Mouse (Mus musculus): ENCODE results near the gene C2cd5. TPM values are rescaled to one million over a fixed set of nuclear protein-coding genes. Genes with fewer than 3 reads are reported as not detected.

Gene C2cd5
- total RNA-seq, 1 experiment: 26.5 TPM

GRCm38 (mm10) chr6:143035261-143035660, 64.7 kb downstream of the C2cd5 start:
- Histone ChIP-seq H3K4me1 (ENCODE audit: control insufficient read depth in 2 of 2, insufficient read depth in 2 of 2, low read length in 2 of 2, poor library complexity in 1 of 2) (no peaks in the 10 kb centered on the region; a peak in 1 of 4 replicates), H3K9me3 (ENCODE audit: control insufficient read depth, insufficient read depth, low read depth, low read length) (no peaks in the 10 kb centered on the region), H3K36me3 (ENCODE audit: control insufficient read depth, insufficient read depth, low read length, poor library complexity, severe bottlenecking) (peaks cover 27% of the 10 kb centered on the region), H3K9ac (ENCODE audit: insufficient read depth, low read depth, low read length, poor library complexity, severe bottlenecking) (no peak overlapping the region; the same call in 1 of the 2 replicates), H3K27ac (ENCODE audit: insufficient read depth, low read depth, low read length, poor library complexity, severe bottlenecking) (no peak overlapping the region), H3K4me3 (ENCODE audit: insufficient read depth in 1 of 2, low read depth in 1 of 2, low read length in 2 of 2, poor library complexity in 1 of 2, severe bottlenecking in 1 of 2) (no peak overlapping the region)
- no peak for DNase-seq (ENCODE audit: low read depth, low spot score)
- TF ChIP-seq ZNF384 (IDR thresholded peaks at IDR 0.05; ENCODE audit: low read depth, low read length): no peak
- TF ChIP-seq CHD2 (IDR thresholded peaks at IDR 0.05; ENCODE audit: low read depth, low read length): no peak
- in situ Hi-C loops (cut with MboI; ENCODE audit: low sequenced_read_pairs in 2 of 2, unreplicated experiment in 2 of 2): no loop called here

- no peak for DNase-seq (ENCODE audit: low read depth, low spot score)
- Histone ChIP-seq H3K9ac (ENCODE audit: insufficient read depth, low read depth, low read length, poor library complexity, severe bottlenecking) (no peak overlapping the region), H3K9me3 (ENCODE audit: control insufficient read depth, insufficient read depth, low read depth, low read length) (no peaks in the 10 kb centered on the region), H3K4me3 (ENCODE audit: insufficient read depth in 1 of 2, low read depth in 1 of 2, low read length in 2 of 2, poor library complexity in 1 of 2, severe bottlenecking in 1 of 2) (no peak overlapping the region), H3K27ac (ENCODE audit: insufficient read depth, low read depth, low read length, poor library complexity, severe bottlenecking) (no peak overlapping the region), H3K36me3 (ENCODE audit: control insufficient read depth, insufficient read depth, low read length, poor library complexity, severe bottlenecking) (peaks cover 29% of the 10 kb centered on the region), H3K4me1 (ENCODE audit: control insufficient read depth in 2 of 2, insufficient read depth in 2 of 2, low read length in 2 of 2, poor library complexity in 1 of 2) (no peaks in the 10 kb centered on the region; a peak in 1 of 4 replicates)
- in situ Hi-C loops (cut with MboI; ENCODE audit: low sequenced_read_pairs in 2 of 2, unreplicated experiment in 2 of 2): no loop called here
- TF ChIP-seq HCFC1 (IDR thresholded peaks at IDR 0.05; ENCODE audit: borderline replicate concordance, insufficient read depth, low read length) (no peak), ZNF384 (IDR thresholded peaks at IDR 0.05; ENCODE audit: low read depth, low read length) (no peak), CHD2 (IDR thresholded peaks at IDR 0.05; ENCODE audit: low read depth, low read length) (no peak), ZC3H11A (IDR thresholded peaks at IDR 0.05; ENCODE audit: borderline replicate concordance, low read depth, low read length) (no peak), MAFK (IDR thresholded peaks at IDR 0.05; ENCODE audit: insufficient read depth, low read depth, low read length) (no peak)
These were observed 65.4 kb downstream of the C2cd5 start for GRCm38 (mm10) chr6:143034503-143034902.

- H3K9ac ChIP-seq (ENCODE audit: insufficient read depth, low read depth, low read length, poor library complexity, severe bottlenecking): no peak overlapping the region
- no peak overlapping the region for H3K27ac ChIP-seq (ENCODE audit: insufficient read depth, low read depth, low read length, poor library complexity, severe bottlenecking)
- in situ Hi-C loops (cut with MboI; ENCODE audit: low sequenced_read_pairs in 2 of 2, unreplicated experiment in 2 of 2): no loop called here
- H3K4me3 ChIP-seq (ENCODE audit: insufficient read depth in 1 of 2, low read depth in 1 of 2, low read length in 2 of 2, poor library complexity in 1 of 2, severe bottlenecking in 1 of 2): no peak overlapping the region
- DNase-seq (ENCODE audit: low read depth, low spot score): no peak
- H3K4me1 ChIP-seq (ENCODE audit: control insufficient read depth in 2 of 2, insufficient read depth in 2 of 2, low read length in 2 of 2, poor library complexity in 1 of 2): no peaks in the 10 kb centered on the region; a peak in 1 of 4 replicates
- TF ChIP-seq MAFK (IDR thresholded peaks at IDR 0.05; ENCODE audit: insufficient read depth, low read depth, low read length) (no peak), CHD2 (IDR thresholded peaks at IDR 0.05; ENCODE audit: low read depth, low read length) (no peak), ZNF384 (IDR thresholded peaks at IDR 0.05; ENCODE audit: low read depth, low read length) (no peak), ZC3H11A (IDR thresholded peaks at IDR 0.05; ENCODE audit: borderline replicate concordance, low read depth, low read length) (no peak), HCFC1 (IDR thresholded peaks at IDR 0.05; ENCODE audit: borderline replicate concordance, insufficient read depth, low read length) (no peak)
- peaks cover 31% of the 10 kb centered on the region for H3K36me3 ChIP-seq (ENCODE audit: control insufficient read depth, insufficient read depth, low read length, poor library complexity, severe bottlenecking)
- no peaks in the 10 kb centered on the region for H3K9me3 ChIP-seq (ENCODE audit: control insufficient read depth, insufficient read depth, low read depth, low read length)
These were observed 69.4 kb downstream of the C2cd5 start for GRCm38 (mm10) chr6:143030521-143030920.

- no peaks in the 10 kb centered on the region for H3K4me1 ChIP-seq (ENCODE audit: control insufficient read depth in 2 of 2, insufficient read depth in 2 of 2, low read length in 2 of 2, poor library complexity in 1 of 2)
- TF ChIP-seq ZC3H11A (IDR thresholded peaks at IDR 0.05; ENCODE audit: borderline replicate concordance, low read depth, low read length) (no peak), MAFK (IDR thresholded peaks at IDR 0.05; ENCODE audit: insufficient read depth, low read depth, low read length) (no peak)
- H3K36me3 ChIP-seq (ENCODE audit: control insufficient read depth, insufficient read depth, low read length, poor library complexity, severe bottlenecking): peaks cover 22% of the 10 kb centered on the region
- H3K9ac ChIP-seq (ENCODE audit: insufficient read depth, low read depth, low read length, poor library complexity, severe bottlenecking): no peak overlapping the region
- no peak overlapping the region for H3K4me3 ChIP-seq (ENCODE audit: insufficient read depth in 1 of 2, low read depth in 1 of 2, low read length in 2 of 2, poor library complexity in 1 of 2, severe bottlenecking in 1 of 2)
- in situ Hi-C loops (cut with MboI; ENCODE audit: low sequenced_read_pairs in 2 of 2, unreplicated experiment in 2 of 2): no loop called here
- H3K9me3 ChIP-seq (ENCODE audit: control insufficient read depth, insufficient read depth, low read depth, low read length): no peaks in the 10 kb centered on the region
- DNase-seq (ENCODE audit: low read depth, low spot score): no peak
- no peak overlapping the region for H3K27ac ChIP-seq (ENCODE audit: insufficient read depth, low read depth, low read length, poor library complexity, severe bottlenecking)
These were observed 72.0 kb downstream of the C2cd5 start for GRCm38 (mm10) chr6:143027896-143028295.

GRCm38 (mm10) chr6:143027402-143027801, 72.5 kb downstream of the C2cd5 start:
- Histone ChIP-seq H3K4me1 (ENCODE audit: control insufficient read depth in 2 of 2, insufficient read depth in 2 of 2, low read length in 2 of 2, poor library complexity in 1 of 2) (no peaks in the 10 kb centered on the region), H3K27ac (ENCODE audit: insufficient read depth, low read depth, low read length, poor library complexity, severe bottlenecking) (no peak overlapping the region), H3K9me3 (ENCODE audit: control insufficient read depth, insufficient read depth, low read depth, low read length) (no peaks in the 10 kb centered on the region), H3K9ac (ENCODE audit: insufficient read depth, low read depth, low read length, poor library complexity, severe bottlenecking) (no peak overlapping the region), H3K4me3 (ENCODE audit: insufficient read depth in 1 of 2, low read depth in 1 of 2, low read length in 2 of 2, poor library complexity in 1 of 2, severe bottlenecking in 1 of 2) (no peak overlapping the region), H3K36me3 (ENCODE audit: control insufficient read depth, insufficient read depth, low read length, poor library complexity, severe bottlenecking) (peaks cover 18% of the 10 kb centered on the region)
- TF ChIP-seq MAFK (IDR thresholded peaks at IDR 0.05; ENCODE audit: insufficient read depth, low read depth, low read length) (no peak), ZC3H11A (IDR thresholded peaks at IDR 0.05; ENCODE audit: borderline replicate concordance, low read depth, low read length) (no peak), HCFC1 (IDR thresholded peaks at IDR 0.05; ENCODE audit: borderline replicate concordance, insufficient read depth, low read length) (no peak), ZNF384 (IDR thresholded peaks at IDR 0.05; ENCODE audit: low read depth, low read length) (no peak), CHD2 (IDR thresholded peaks at IDR 0.05; ENCODE audit: low read depth, low read length) (no peak)
- DNase-seq (ENCODE audit: low read depth, low spot score): no peak
- in situ Hi-C loops (cut with MboI; ENCODE audit: low sequenced_read_pairs in 2 of 2, unreplicated experiment in 2 of 2): no loop called here

Data from ES-E14 (cell line).